Mouse (Mus musculus) midbrain, embryonic 11.5 days (tissue): Measurements from ENCODE around the gene Spaca3. TPM values are rescaled to one million over a fixed set of nuclear protein-coding genes. Genes with fewer than 3 reads are reported as not detected.

Experiments
- ATAC-seq: fragments of 200-750 bp; cut with Nextera tagmentation; 2 replicates; pipeline ENCODE4 v1.8.0; 2017; ENCODE audit warnings: moderate TSS enrichment, moderate library complexity; ENCODE audit not compliant: low FRiP score
- DNase-seq: peaks from one replicate; pipeline ENCODE4 v3.0.0; 2015; ENCODE audit warnings: low spot score; ENCODE audit errors: missing footprints
- H3K27ac ChIP-seq: fragments of 300-500 bp; sonication (generic); 2 replicates; pipeline ENCODE4 v1.5.1; 2014; ENCODE audit warnings: low read depth, low read length
- H3K27me3 ChIP-seq: fragments of 300-500 bp; sonication (generic); 2 replicates; pipeline ENCODE4 v1.6.1; 2014; ENCODE audit warnings: mild to moderate bottlenecking, low read length, moderate library complexity, mixed read lengths; ENCODE audit not compliant: control insufficient read depth, insufficient read depth
- H3K36me3 ChIP-seq: fragments of 300-500 bp; sonication (generic); 2 replicates; pipeline ENCODE4 v1.6.1; 2014; ENCODE audit warnings: mild to moderate bottlenecking, low read length, moderate library complexity, mixed read lengths; ENCODE audit not compliant: control insufficient read depth, insufficient read depth
- H3K4me1 ChIP-seq: fragments of 300-500 bp; sonication (generic); 2 replicates; pipeline ENCODE4 v1.6.1; 2014; ENCODE audit warnings: low read length; ENCODE audit not compliant: control insufficient read depth, insufficient read depth
- H3K4me2 ChIP-seq: fragments of 300-500 bp; sonication (generic); 2 replicates; pipeline ENCODE4 v1.6.1; 2014; ENCODE audit warnings: mild to moderate bottlenecking, moderate library complexity
- H3K4me3 ChIP-seq: fragments of 300-500 bp; sonication (generic); 2 replicates; pipeline ENCODE4 v1.5.1; 2014; ENCODE audit warnings: low read depth, low read length
- H3K9ac ChIP-seq: fragments of 300-500 bp; sonication (generic); 2 replicates; pipeline ENCODE4 v1.6.1; 2014; ENCODE audit warnings: low read length
- H3K9me3 ChIP-seq: fragments of 300-500 bp; sonication (generic); 2 replicates; pipeline ENCODE4 v1.6.1; 2016; ENCODE audit warnings: low read length; ENCODE audit not compliant: control insufficient read depth
- WGBS: fragments of 180-500 bp; shearing (Covaris S2); extraction: QIAGEN DNeasy Blood & Tissue Kit; methylation state at CpG from one replicate; pipeline ENCODE4 v1.1.7; 2014; 5-methylcytosine and 5-hydroxymethylcytosine counted together
- polyA plus RNA-seq: library from polyadenylated mRNA; unstranded; fragments of >200 nt; fragmentation: Nextera tagmentation; extraction: Ambion mirVana; gene quantifications from 2 replicates; pipeline ENCODE4 v1.2.1, GENCODE M21; 2014

Gene Spaca3
- polyA plus RNA-seq, 1 experiment from 2014 or later: not detected

DNA sequence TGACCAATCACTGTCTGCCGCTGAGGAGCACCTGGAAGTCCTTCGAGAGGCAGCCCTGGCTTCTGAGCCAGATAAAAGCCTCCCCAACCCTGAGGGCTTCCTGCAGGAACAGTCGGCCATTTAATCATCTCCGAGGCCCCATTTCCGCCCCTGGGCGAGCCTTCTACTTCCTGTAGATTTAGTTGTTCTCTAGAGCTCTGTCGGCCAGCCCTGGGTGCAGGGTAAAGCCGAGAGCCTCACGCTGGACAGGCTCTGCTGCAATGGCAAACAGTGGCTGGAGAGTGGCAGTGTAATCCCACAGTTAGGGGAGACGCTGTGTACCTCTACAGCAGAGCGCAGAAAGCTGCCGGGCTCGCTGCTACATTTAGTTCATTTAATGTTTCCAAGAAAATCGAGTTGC, 36.9 kb upstream of the Spaca3 start:
- no peak for ATAC-seq
- no peak overlapping the region for H3K27ac ChIP-seq
- WGBS: 48% methylated on average over 14 of the region's 14 CpGs
- H3K9me3 ChIP-seq: no peaks in the 10 kb centered on the region
- no peak for DNase-seq
- no peak overlapping the region for H3K9ac ChIP-seq
- H3K27me3 ChIP-seq: no peaks in the 10 kb centered on the region
- H3K4me2 ChIP-seq: no peak overlapping the region
- no peaks in the 10 kb centered on the region; the same call in 1 of the 2 replicates for H3K4me1 ChIP-seq
- H3K4me3 ChIP-seq: no peak overlapping the region
- peaks cover 2% of the 10 kb centered on the region; the same call in 1 of the 2 replicates for H3K36me3 ChIP-seq

DNA sequence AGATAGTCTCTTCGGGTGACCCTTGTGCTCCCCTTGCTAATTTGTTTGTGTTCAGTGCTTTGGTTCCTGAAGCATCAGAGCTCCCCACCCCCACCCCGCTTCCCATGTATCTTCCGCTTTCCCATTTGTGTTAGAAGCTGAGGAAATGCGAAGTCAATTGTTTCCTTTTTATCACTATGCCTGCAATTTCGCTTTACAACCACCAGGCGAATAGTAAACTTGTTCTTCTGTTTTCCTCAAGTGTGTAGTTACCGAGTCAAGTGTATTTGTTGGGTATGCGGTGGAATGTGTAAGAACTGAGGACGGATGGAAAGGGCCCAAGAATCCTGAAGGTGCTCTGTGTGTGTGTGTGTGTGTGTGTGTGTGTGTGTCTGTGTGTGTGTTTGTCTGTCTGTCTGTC, 36.4 kb upstream of the Spaca3 start:
- DNase-seq (no peak), ATAC-seq (no peak)
- no peak overlapping the region for H3K4me2 ChIP-seq
- no peaks in the 10 kb centered on the region; the same call in 1 of the 2 replicates for H3K4me1 ChIP-seq
- 88% methylated on average over 9 of the region's 9 CpGs for WGBS
- no peaks in the 10 kb centered on the region for H3K27me3 ChIP-seq
- no peak overlapping the region for H3K9ac ChIP-seq
- no peak overlapping the region for H3K4me3 ChIP-seq
- no peak overlapping the region for H3K27ac ChIP-seq
- no peaks in the 10 kb centered on the region for H3K9me3 ChIP-seq
- H3K36me3 ChIP-seq: peaks cover 2% of the 10 kb centered on the region; the same call in 1 of the 2 replicates

DNA sequence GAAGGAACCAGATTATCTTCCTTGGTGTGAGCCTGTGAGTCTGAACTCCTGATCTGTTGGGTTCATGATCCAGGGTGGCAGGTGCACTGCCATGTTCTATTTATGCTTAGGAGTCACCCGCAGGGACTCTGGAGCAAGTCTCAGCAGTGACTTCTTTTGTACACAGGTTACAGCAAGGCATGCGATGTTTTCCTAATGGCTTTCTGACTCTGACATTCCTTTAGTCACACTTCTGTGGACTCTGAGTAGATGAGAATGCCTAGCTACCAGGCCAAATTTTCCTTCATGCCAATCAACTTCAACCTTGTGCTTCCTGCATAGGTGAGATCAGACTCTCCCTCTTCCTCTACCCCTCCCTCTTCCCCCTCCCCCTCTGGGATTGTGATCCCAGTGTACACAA, 22.8 kb upstream of the Spaca3 start:
- Histone ChIP-seq H3K4me3 (no peak overlapping the region), H3K9ac (no peak overlapping the region), H3K4me2 (no peak overlapping the region), H3K27me3 (no peaks in the 10 kb centered on the region), H3K9me3 (no peaks in the 10 kb centered on the region), H3K4me1 (peaks cover 13% of the 10 kb centered on the region), H3K36me3 (no peaks in the 10 kb centered on the region), H3K27ac (no peak overlapping the region)
- DNase-seq (no peak), ATAC-seq (no peak)
- WGBS: 84% methylated on average over 2 of the region's 2 CpGs

DNA sequence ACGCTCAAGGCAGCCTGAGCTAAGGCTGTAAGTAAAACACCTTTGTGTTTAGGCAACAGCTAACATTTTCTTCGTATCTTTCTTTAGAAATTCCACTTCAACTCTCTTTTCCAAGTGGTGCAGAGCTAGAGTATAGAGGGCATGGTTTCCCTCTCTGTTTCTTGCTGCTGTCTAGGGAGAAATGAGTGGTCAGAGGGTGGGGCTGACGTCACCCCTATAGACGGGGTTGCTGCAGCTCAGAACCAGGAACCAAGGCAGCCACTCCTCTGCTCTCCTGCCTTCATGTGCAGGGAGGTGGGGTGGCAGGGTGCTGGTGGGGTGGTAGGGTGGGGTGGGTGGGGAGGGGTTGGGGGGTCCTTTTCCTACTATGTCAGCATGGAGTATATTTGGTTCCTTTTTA, 22.3 kb upstream of the Spaca3 start:
- WGBS: 85% methylated on average over 4 of the region's 4 CpGs
- H3K27ac ChIP-seq: no peak overlapping the region
- no peak overlapping the region for H3K4me2 ChIP-seq
- no peaks in the 10 kb centered on the region for H3K9me3 ChIP-seq
- ATAC-seq (no peak), DNase-seq (no peak)
- H3K36me3 ChIP-seq: no peaks in the 10 kb centered on the region
- H3K4me3 ChIP-seq: no peak overlapping the region
- H3K9ac ChIP-seq: no peak overlapping the region
- peaks cover 13% of the 10 kb centered on the region for H3K4me1 ChIP-seq
- no peaks in the 10 kb centered on the region for H3K27me3 ChIP-seq

DNA sequence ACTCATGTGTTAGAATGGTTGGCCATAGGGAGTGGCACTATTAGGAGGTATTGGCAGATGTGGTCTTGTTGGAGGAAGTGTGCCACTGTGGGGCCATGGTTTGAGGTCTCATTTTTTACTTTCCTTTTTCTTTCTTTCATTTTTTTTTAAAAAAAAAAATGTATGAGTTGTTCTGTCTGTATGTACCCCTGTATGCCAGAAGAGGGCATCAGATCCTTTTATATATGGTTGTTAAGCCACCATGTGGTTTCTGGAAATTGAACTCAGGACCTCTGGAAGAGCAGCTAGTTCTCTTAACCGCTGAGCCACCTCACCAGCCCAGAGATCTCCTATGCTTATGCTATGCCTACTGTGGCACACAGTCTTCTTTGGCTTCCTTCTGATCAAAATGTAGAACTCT, 19.4 kb upstream of the Spaca3 start:
- H3K4me1 ChIP-seq: no peaks in the 10 kb centered on the region
- ATAC-seq (no peak), DNase-seq (no peak)
- H3K9ac ChIP-seq: no peak overlapping the region
- H3K27ac ChIP-seq: no peak overlapping the region
- no peaks in the 10 kb centered on the region for H3K27me3 ChIP-seq
- H3K9me3 ChIP-seq: no peaks in the 10 kb centered on the region
- 80% methylated on average over 1 of the region's 1 CpGs for WGBS
- H3K36me3 ChIP-seq: no peaks in the 10 kb centered on the region
- H3K4me3 ChIP-seq: no peak overlapping the region
- H3K4me2 ChIP-seq: no peak overlapping the region

DNA sequence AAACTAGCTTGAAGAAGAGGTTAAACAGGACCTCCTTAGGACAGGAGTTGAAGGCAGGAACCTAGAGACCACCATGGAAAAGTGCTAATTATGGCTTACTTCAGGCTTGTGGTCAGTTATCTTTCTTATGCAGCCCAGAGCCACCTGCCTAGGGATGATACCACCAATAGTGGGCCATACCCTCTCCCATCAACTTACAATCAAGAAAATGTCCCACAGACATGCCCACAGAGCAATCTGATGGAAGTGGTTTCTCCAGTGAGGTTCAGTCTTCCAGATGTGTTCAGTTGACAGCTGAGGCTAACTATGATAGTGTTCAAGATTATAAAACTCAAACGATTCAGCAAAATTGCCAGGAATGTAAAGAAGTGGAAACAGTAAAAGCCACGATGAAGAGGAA, 14.7 kb upstream of the Spaca3 start:
- WGBS: 86% methylated on average over 2 of the region's 2 CpGs
- no peak for ATAC-seq

DNA sequence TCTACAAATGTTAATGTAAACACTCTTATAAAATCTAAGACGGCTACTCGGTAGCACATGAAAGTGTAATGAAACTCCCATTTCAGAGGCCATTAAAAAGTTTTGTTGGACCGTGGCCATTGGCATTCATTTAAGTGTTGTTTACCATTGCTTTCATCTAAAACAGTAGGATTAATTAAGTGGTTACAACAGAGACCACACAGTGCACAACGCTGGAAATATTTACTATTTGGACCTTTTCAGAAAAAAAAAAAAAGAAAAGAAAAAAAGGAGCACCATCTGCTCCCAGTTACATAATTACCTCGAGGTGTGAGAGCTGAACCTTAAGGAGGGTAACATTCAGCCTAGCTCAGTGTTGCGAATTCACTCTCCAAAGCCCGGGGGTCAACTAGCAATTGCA, 12.7 kb upstream of the Spaca3 start:
- H3K4me1 ChIP-seq: no peaks in the 10 kb centered on the region
- 76% methylated on average over 7 of the region's 7 CpGs for WGBS
- H3K9ac ChIP-seq: no peak overlapping the region
- H3K4me3 ChIP-seq: no peak overlapping the region
- no peaks in the 10 kb centered on the region for H3K36me3 ChIP-seq
- DNase-seq: no peak
- H3K27ac ChIP-seq: no peak overlapping the region
- no peak for ATAC-seq
- no peak overlapping the region for H3K4me2 ChIP-seq
- H3K27me3 ChIP-seq: no peaks in the 10 kb centered on the region
- no peaks in the 10 kb centered on the region for H3K9me3 ChIP-seq

More for the DNA sequence above, 14.7 kb upstream of the Spaca3 start:
- H3K4me3 ChIP-seq: no peak overlapping the region
- no peak overlapping the region for H3K27ac ChIP-seq
- H3K9ac ChIP-seq: no peak overlapping the region
- H3K4me2 ChIP-seq: no peak overlapping the region
- no peaks in the 10 kb centered on the region for H3K27me3 ChIP-seq
- no peak for DNase-seq
- no peaks in the 10 kb centered on the region for H3K36me3 ChIP-seq
- H3K9me3 ChIP-seq: no peaks in the 10 kb centered on the region
- no peaks in the 10 kb centered on the region for H3K4me1 ChIP-seq

DNA sequence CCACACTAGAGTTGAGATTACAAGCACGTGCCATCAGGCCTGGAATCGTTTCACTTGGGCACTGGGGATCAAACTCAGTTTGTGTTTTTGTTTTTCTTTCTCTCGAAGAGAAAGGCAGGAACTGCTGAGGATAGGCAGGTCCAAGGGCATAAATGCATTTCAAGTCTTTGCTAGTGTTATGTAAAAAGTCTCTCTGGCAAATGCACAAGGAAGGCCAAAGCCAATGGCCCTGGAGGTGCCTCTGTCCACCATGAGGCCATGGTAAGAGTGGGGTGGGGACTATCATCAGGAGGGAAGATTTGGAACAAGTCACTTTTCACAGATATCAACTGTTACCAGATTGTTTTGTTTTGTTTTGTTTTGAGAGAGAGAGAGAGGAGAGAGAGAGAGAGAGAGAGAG, 12.1 kb upstream of the Spaca3 start:
- 57% methylated on average over 3 of the region's 3 CpGs for WGBS

DNA sequence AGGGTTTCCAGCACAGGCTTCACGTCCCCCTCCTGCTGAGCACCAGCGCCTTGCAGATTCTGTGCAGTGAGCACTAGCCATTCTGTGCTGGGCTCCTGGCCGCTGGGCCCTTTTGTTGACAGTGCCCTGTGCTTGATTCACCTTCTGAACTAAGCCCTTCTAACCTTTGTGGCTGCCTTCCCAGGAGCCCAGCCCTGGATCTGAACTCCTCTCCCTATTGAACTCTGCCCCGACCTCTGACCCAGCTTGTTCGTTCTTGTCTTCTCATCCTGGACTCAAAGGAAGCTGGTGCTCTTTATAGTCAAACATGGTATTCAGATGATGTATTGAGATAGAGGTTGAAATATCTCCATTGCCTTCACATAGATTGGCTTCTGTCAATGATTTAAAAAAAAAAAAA, 10.0 kb upstream of the Spaca3 start:
- no peaks in the 10 kb centered on the region for H3K36me3 ChIP-seq
- no peaks in the 10 kb centered on the region for H3K27me3 ChIP-seq
- DNase-seq: no peak
- no peaks in the 10 kb centered on the region for H3K9me3 ChIP-seq
- no peak overlapping the region for H3K27ac ChIP-seq
- H3K4me3 ChIP-seq: no peak overlapping the region
- H3K4me2 ChIP-seq: no peak overlapping the region
- no peaks in the 10 kb centered on the region for H3K4me1 ChIP-seq
- WGBS: 44% methylated on average over 5 of the region's 5 CpGs
- no peak overlapping the region for H3K9ac ChIP-seq
- ATAC-seq: no peak

More for the DNA sequence above, 12.1 kb upstream of the Spaca3 start:
- DNase-seq (no peak), ATAC-seq (no peak)
- Histone ChIP-seq H3K4me2 (no peak overlapping the region), H3K9ac (no peak overlapping the region), H3K4me3 (no peak overlapping the region), H3K27me3 (no peaks in the 10 kb centered on the region), H3K4me1 (no peaks in the 10 kb centered on the region), H3K9me3 (no peaks in the 10 kb centered on the region), H3K36me3 (no peaks in the 10 kb centered on the region), H3K27ac (no peak overlapping the region)

DNA sequence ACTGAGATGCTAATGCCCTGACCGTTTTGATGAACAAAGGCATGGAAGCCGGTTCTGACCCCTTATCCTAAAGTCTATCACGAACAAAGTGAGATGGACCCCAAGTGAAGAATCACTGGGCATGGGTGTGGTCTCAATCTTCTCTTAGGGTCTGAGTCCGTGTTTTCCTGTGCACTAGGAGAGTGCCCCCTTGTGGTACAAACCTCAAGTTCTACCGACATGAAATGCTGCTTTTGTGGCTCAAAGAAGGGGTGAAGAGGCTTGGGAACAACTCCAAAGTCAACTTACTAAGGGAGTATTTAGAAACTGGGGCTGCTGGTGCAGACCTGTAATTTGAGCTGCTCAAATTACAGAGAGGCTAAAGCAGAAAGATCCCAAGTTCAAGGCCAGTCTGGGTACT, 6.3 kb upstream of the Spaca3 start:
- no peaks in the 10 kb centered on the region for H3K9me3 ChIP-seq
- no peak overlapping the region for H3K9ac ChIP-seq
- ATAC-seq: no peak
- WGBS: 51% methylated on average over 5 of the region's 5 CpGs
- no peak overlapping the region for H3K27ac ChIP-seq
- no peak for DNase-seq
- H3K4me3 ChIP-seq: no peak overlapping the region
- H3K36me3 ChIP-seq: no peaks in the 10 kb centered on the region
- no peaks in the 10 kb centered on the region for H3K27me3 ChIP-seq
- no peak overlapping the region for H3K4me2 ChIP-seq
- no peaks in the 10 kb centered on the region for H3K4me1 ChIP-seq
